Mouse (Mus musculus): ENCODE measurements around the gene Leng9.

DNA sequence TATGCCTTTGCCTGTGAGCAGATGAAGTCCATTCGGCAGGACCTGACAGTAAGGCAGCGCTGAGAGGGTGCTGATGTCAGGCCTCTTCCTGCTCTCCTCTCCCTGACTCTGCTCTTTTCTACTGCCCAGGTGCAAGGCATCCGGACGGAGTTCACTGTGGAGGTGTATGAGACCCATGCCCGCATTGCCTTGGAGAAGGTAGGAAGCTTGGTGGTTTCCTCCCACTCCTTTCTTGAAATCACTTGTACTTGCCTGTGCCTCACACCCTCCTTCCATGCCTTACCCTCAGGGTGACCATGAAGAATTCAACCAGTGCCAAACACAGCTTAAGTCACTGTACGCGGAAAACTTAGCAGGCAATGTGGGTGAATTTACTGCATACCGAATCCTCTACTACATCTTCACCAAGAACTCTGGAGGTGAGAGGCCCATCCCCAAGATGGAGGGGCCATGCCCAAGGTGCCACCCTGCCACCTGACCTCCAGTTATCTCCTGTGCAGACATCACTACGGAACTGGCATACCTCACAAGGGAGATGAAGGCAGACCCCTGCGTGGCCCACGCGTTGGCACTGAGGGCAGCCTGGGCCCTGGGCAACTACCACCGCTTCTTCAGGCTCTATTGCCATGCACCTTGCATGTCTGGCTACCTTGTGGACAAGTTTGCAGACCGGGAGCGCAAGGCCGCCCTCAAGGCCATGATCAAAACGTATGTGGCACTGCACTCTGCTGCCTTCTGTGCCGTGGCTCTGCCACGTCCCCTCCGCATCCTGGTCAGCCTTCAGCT, 5.2 kb downstream of the Leng9 start:
- no peak for TF ChIP-seq POLR2A (IDR thresholded peaks at IDR 0.05; ENCODE audit: control insufficient read depth, extremely low read depth, insufficient read depth, low read length, poor library complexity)
- TF ChIP-seq CTCF (IDR thresholded peaks at IDR 0.05; ENCODE audit: borderline replicate concordance, control insufficient read depth, extremely low read depth, insufficient read depth, low read length, poor library complexity) = no peak

Measured in thymus, adult 2 months (tissue).